Mouse (Mus musculus): ENCODE results near the gene Adamts4. TPM values are rescaled to one million over a fixed set of nuclear protein-coding genes. Genes with fewer than 3 reads are reported as not detected.

Gene Adamts4
- 6.2 and 6.3 TPM in 2 replicates for polyA plus RNA-seq (2016; fragmentation: Nextera tagmentation; extraction: Ambion mirVana)

DNA sequence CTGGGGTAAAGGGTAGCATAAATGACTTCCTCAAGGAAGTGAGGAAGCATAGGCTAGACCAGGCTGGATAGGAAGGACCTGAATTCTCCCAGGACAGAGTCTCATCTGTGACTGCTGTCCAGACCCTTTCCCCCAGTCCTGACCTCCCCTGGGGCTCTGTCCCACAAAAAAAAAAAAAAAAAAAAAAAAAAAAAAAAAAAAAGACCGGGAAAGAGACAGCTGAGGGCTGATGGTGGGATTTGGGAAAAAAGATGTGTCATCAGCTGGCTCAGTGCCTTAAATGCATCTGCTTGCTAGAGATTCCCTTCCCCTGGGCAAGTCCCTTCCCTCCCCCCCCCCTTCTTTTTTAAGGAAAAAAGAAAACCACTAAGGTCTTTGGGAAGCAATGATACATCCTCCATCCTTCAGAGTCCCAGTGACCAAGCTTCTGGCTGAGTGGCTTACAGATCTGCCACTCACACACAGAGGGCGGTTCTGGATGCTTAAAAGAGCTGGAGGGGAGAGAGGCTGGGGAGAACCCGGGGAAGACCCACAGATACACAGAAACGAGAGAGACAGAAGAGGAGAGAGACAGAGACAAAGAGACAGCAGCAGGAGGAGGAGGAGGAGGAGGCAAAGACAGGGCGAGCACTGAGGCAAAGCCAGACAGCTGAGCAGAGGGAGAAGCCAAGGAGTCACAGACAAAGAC is at the start of gene Adamts4:
TSS of gene Adamts4 (plus strand) at position 509 of the 688 bp plus-strand sequence.
- Histone ChIP-seq H3K27me3 (replicated peaks) (no peaks in the 10 kb centered on the region), H3K36me3 (peaks cover 7% of the 10 kb centered on the region), H3K9me3 (no peaks in the 10 kb centered on the region), H3K4me3 (peak within 1 kb of the TSS; percentile 22), H3K4me2 (replicated peaks) (peak within 1 kb of the TSS; percentile 58), H3K4me1 (peaks cover 54% of the 10 kb centered on the region), H3K27ac (no peak within 1 kb of the TSS), H3K9ac (peak within 1 kb of the TSS; percentile 9; the same call in 1 of the 2 replicates)
- WGBS = 22% methylated on average over 5 of the region's 5 CpGs
- ATAC-seq (ENCODE audit: low FRiP score, low read depth) = no peak

GRCm38 (mm10) chr1:171200769-171201168 is 49.5 kb upstream of the Adamts4 start:
- no peak overlapping the region for H3K27ac ChIP-seq
- no peak overlapping the region for H3K4me2 ChIP-seq (replicated peaks)
- no peak overlapping the region for H3K4me3 ChIP-seq
- no peak for ATAC-seq (ENCODE audit: low FRiP score, low read depth)
- H3K4me1 ChIP-seq = peaks cover 6% of the 10 kb centered on the region
- H3K27me3 ChIP-seq (replicated peaks) = peaks cover 14% of the 10 kb centered on the region
- no peaks in the 10 kb centered on the region for H3K36me3 ChIP-seq
- no peak overlapping the region for H3K9ac ChIP-seq
- no peaks in the 10 kb centered on the region for H3K9me3 ChIP-seq
- WGBS = 94% methylated on average over 1 of the region's 1 CpGs

DNA sequence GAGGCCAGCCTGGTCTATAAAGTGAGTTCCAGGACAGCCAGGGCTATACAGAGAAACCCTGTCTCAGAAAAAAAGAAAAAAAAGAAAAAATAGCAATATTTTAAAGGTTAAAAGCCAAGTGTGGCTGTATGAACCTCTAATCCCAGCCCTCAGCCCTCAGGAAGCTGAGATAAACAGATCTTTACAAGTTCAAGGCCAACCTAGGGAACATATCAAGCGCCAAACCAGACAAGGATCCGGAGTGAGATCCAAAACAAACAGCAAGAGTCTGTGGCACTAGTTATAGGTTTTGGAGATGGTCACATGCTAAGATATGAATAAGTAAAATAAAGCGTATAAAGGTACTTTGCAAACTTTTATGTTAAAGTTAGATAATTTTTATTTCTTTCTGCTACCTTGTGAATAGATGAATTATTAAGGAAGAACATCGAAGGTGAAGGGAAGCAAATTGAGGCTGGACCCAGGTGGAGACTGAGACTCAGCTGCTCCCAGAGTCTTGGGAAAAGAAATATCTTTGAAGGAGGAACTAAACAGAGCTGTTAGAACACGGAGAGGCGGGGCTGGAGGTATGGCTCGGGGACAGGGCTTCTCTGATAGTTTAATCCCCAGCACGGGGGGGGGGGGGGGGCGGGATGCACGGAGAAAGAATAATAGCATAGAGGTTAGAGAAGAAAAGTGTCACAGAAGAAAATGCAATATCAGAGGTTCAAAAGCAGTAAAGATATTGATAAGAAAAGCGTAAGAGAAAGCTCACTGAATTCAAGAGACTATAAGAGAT is 46.6 kb upstream of the Adamts4 start:
- no peaks in the 10 kb centered on the region for H3K36me3 ChIP-seq
- WGBS = 61% methylated on average over 11 of the region's 11 CpGs
- ATAC-seq (ENCODE audit: low FRiP score, low read depth) = no peak
- no peak overlapping the region for H3K4me3 ChIP-seq
- no peaks in the 10 kb centered on the region for H3K9me3 ChIP-seq
- H3K4me1 ChIP-seq = no peaks in the 10 kb centered on the region
- no peak overlapping the region for H3K4me2 ChIP-seq (replicated peaks)
- no peak overlapping the region for H3K9ac ChIP-seq
- H3K27ac ChIP-seq = no peak overlapping the region
- H3K27me3 ChIP-seq (replicated peaks) = no peaks in the 10 kb centered on the region

- no peak overlapping the region for H3K4me3 ChIP-seq
- no peak overlapping the region for H3K27ac ChIP-seq
- no peak for ATAC-seq (ENCODE audit: low FRiP score, low read depth)
- H3K4me1 ChIP-seq = no peaks in the 10 kb centered on the region
- no peaks in the 10 kb centered on the region for H3K9me3 ChIP-seq
- no peak overlapping the region for H3K4me2 ChIP-seq (replicated peaks)
- no peaks in the 10 kb centered on the region for H3K36me3 ChIP-seq
- no peaks in the 10 kb centered on the region for H3K27me3 ChIP-seq (replicated peaks)
- H3K9ac ChIP-seq = no peak overlapping the region
- WGBS = 74% methylated on average over 7 of the region's 7 CpGs
Observed at GRCm38 (mm10) chr1:171204249-171204644, 46.0 kb upstream of the Adamts4 start.

DNA sequence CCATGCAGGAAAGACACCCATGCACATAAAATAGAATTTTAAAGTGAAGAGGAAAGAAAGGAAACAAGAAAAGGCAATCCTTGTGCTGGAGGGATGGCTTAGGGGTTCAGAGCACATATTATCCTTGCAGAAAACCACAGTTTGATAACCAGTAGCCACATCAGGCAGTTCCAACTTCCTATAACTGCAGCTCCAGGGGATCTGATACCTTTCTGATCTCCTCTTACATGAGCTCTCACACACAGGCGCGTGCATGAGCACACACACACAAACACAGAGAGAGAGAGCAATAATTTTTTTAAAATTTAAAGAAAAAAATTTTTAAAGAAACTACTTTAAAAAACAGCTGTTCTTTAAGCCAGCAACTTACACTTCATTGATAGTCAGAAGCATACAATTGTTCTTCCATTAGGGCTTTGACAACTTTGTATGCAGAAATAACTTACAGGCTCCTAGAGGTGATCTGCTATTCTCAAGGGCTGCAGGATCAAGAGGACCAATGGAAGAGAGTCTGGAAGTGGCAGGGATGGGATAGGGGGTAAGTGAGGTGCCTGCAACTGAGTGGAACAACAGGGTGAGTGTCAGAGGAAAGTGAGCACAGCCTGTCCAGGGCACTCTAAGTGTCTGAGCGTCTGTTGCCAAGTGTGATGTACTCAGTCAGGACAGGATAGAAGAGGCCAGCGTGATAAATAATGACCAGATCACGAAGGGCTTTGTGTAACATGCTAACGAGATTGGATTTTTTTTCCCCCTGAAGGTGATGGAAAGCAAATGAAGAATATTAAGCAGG is 44.3 kb upstream of the Adamts4 start:
- no peak for ATAC-seq (ENCODE audit: low FRiP score, low read depth)
- Histone ChIP-seq H3K4me3 (no peak overlapping the region), H3K36me3 (no peaks in the 10 kb centered on the region), H3K9me3 (no peaks in the 10 kb centered on the region), H3K27me3 (replicated peaks) (no peaks in the 10 kb centered on the region), H3K4me1 (no peaks in the 10 kb centered on the region), H3K9ac (no peak overlapping the region), H3K4me2 (replicated peaks) (no peak overlapping the region), H3K27ac (no peak overlapping the region)
- WGBS = 67% methylated on average over 6 of the region's 6 CpGs

DNA sequence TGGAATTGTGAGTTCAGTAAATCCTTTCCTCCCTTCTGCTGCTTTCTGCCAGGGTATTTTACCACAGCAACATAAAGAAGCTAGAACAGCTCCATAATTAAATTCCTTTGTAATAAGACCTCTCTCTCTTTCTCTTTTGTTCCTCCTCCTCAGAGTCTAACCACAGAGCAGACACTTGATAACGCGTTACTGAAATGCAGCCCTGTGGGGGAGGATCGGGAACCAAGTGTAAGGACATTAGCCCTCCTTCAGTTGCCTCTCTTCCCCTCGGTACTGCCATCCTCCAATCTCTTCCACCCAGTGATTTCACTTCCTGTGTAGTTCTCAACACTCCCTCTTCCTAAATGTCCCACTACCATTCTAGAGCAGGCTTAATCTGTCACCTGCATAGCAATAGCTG is 40.8 kb upstream of the Adamts4 start:
- H3K9me3 ChIP-seq = no peaks in the 10 kb centered on the region
- no peak overlapping the region for H3K4me3 ChIP-seq
- H3K36me3 ChIP-seq = no peaks in the 10 kb centered on the region
- no peak for ATAC-seq (ENCODE audit: low FRiP score, low read depth)
- H3K27me3 ChIP-seq (replicated peaks) = no peaks in the 10 kb centered on the region
- no peak overlapping the region for H3K27ac ChIP-seq
- WGBS = 27% methylated on average over 4 of the region's 4 CpGs
- no peaks in the 10 kb centered on the region for H3K4me1 ChIP-seq
- no peak overlapping the region for H3K4me2 ChIP-seq (replicated peaks)
- H3K9ac ChIP-seq = no peak overlapping the region

- Histone ChIP-seq H3K27me3 (replicated peaks) (no peaks in the 10 kb centered on the region), H3K4me2 (replicated peaks) (no peak overlapping the region), H3K27ac (no peak overlapping the region), H3K9ac (no peak overlapping the region), H3K9me3 (no peaks in the 10 kb centered on the region), H3K36me3 (no peaks in the 10 kb centered on the region), H3K4me1 (no peaks in the 10 kb centered on the region), H3K4me3 (no peak overlapping the region)
- no peak for ATAC-seq (ENCODE audit: low FRiP score, low read depth)
- WGBS = 63% methylated on average over 3 of the region's 3 CpGs
Observed at GRCm38 (mm10) chr1:171212854-171213253, 37.4 kb upstream of the Adamts4 start.

DNA sequence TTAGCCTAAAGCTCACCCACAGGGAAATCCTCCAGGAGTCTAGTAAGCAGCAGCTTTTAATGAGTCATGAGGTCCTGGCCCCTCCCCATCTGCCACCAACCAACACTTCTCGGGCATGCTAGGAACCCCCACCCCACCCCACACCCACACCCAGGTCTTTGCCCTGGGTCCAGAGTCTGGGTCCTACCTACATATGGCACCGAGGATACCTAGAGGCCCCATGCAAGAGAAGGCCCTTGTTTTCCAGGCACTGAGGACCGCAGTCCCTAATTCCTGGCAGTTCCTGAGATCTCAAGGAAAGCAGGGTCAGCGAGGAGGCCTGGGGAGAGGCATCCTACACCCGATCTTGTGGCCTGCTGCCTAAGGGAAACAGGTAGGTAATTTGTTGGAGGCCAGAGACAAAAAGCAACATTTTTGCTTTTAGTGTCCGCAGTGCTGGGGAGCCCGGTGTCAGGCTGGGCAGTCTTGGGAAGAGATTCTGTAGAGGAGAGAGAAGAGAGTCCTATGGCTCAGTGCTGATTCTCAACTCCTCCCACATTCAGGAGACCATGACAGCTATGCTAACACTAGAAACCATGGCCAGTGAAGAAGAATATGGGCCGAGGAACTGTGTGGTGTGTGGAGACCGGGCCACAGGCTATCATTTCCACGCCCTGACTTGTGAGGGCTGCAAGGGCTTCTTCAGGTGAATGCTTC is 36.3 kb upstream of the Adamts4 start, which contains the start of gene Nr1i3:
TSS of gene Nr1i3 (plus strand) at position 170 of the 696 bp plus-strand sequence.
- Histone ChIP-seq H3K9ac (no peak within 1 kb of the TSS), H3K9me3 (no peaks in the 10 kb centered on the region), H3K4me2 (replicated peaks) (no peak within 1 kb of the TSS), H3K27me3 (replicated peaks) (no peaks in the 10 kb centered on the region), H3K27ac (no peak within 1 kb of the TSS), H3K36me3 (peaks cover 3% of the 10 kb centered on the region; the same call in 1 of the 2 replicates), H3K4me1 (no peaks in the 10 kb centered on the region), H3K4me3 (no peak within 1 kb of the TSS)
- ATAC-seq (ENCODE audit: low FRiP score, low read depth) = no peak
- WGBS = 79% methylated on average over 10 of the region's 10 CpGs

GRCm38 (mm10) chr1:171216241-171216955 is 33.8 kb upstream of the Adamts4 start:
- Histone ChIP-seq H3K4me1 (peaks cover 5% of the 10 kb centered on the region), H3K27ac (no peak overlapping the region), H3K27me3 (replicated peaks) (no peaks in the 10 kb centered on the region), H3K9ac (no peak overlapping the region), H3K4me3 (no peak overlapping the region), H3K4me2 (replicated peaks) (no peak overlapping the region), H3K9me3 (no peaks in the 10 kb centered on the region), H3K36me3 (peaks cover 16% of the 10 kb centered on the region; the same call in 1 of the 2 replicates)
- no peak for ATAC-seq (ENCODE audit: low FRiP score, low read depth)
- WGBS = 88% methylated on average over 18 of the region's 18 CpGs

DNA sequence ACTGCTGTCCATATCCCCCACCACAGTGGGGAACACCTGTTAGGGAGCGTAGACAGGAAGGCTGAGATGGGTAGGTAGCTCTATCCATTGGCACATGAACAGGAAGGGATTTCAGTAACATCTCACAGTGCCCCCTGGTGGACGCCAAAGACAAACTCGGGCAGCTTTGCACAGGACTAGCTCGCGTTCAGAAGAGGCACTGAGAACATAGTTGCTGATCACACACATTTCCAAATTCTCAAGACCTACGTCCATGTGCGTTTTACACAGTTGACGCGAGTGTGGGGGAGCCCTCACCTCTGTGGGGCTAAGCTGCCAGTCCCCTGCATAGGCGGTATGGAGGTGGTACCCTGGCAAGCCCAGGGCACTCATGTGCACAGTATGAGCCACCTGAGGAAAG is 29.4 kb upstream of the Adamts4 start:
- ATAC-seq (ENCODE audit: low FRiP score, low read depth) = peak; percentile 46; the same call in 1 of the 2 replicates
- Histone ChIP-seq H3K4me3 (0 out of 2 replicates have a peak overlapping the region, but pooled peaks have one; percentile 57), H3K27me3 (replicated peaks) (no peaks in the 10 kb centered on the region), H3K27ac (no peak overlapping the region), H3K4me1 (peaks cover 15% of the 10 kb centered on the region), H3K9ac (no peak overlapping the region), H3K36me3 (peaks cover 16% of the 10 kb centered on the region; the same call in 1 of the 2 replicates), H3K9me3 (no peaks in the 10 kb centered on the region), H3K4me2 (replicated peaks) (peak overlapping the region; percentile 86)
- WGBS = 9% methylated on average over 10 of the region's 10 CpGs
